In genomic region chr4:133719791-133720190, GRCm38 (mm10) we compare ENCODE assay signal across 24 mouse cellular contexts.
"Had no signal": no experiment of that assay in that cellular context is flagged by ENCODE, and none has a peak within 500 bp of the region (broad histone marks: within the 10 kb centered on the region; RNA-seq: fewer than 3 reads in every experiment).

No protein-coding gene starts in this region.

- H3K27ac ChIP-seq: heart, embryonic 13.5 days; heart, embryonic 15.5 days; hindbrain, embryonic 13.5 days; hindbrain, embryonic 15.5 days; hindbrain, postnatal 0 days; limb, embryonic 13.5 days; limb, embryonic 15.5 days; liver, embryonic 12.5 days; liver, embryonic 14.5 days had no signal

- H3K4me3 ChIP-seq: heart, embryonic 13.5 days; heart, embryonic 15.5 days; hindbrain, embryonic 13.5 days; hindbrain, embryonic 15.5 days; limb, embryonic 13.5 days; limb, embryonic 15.5 days; liver, embryonic 12.5 days had no signal

- DNase-seq: gastrocnemius, postnatal 14 days; gastrocnemius, postnatal 36 days; heart, adult 18-20 months; heart, postnatal 14 days; heart, postnatal 36 days; kidney, adult 18-20 months; kidney, adult 8-10 months; kidney, postnatal 10 days; kidney, postnatal 25 days; kidney, postnatal 4 days; layer of hippocampus, adult 9-11 months; layer of hippocampus, postnatal 36 days; left cerebral cortex, postnatal 4 days had no signal

- H3K9me3 ChIP-seq: heart, embryonic 13.5 days; heart, embryonic 15.5 days; hindbrain, embryonic 13.5 days; hindbrain, embryonic 15.5 days; limb, embryonic 13.5 days; limb, embryonic 15.5 days; liver, embryonic 12.5 days had no signal

- H3K27me3 ChIP-seq: heart, embryonic 13.5 days; heart, embryonic 15.5 days; hindbrain, embryonic 13.5 days; hindbrain, embryonic 15.5 days; limb, embryonic 13.5 days; limb, embryonic 15.5 days; liver, embryonic 12.5 days had no signal

- H3K4me2 ChIP-seq: heart, embryonic 11.5 days; heart, embryonic 13.5 days; heart, embryonic 15.5 days; hindbrain, embryonic 13.5 days; hindbrain, embryonic 15.5 days; limb, embryonic 13.5 days; limb, embryonic 15.5 days; liver, embryonic 12.5 days had no signal

- ATAC-seq: hindbrain, postnatal 0 days; intestine, embryonic 16.5 days; liver, embryonic 12.5 days had no signal

- H3K4me1 ChIP-seq: hindbrain, embryonic 13.5 days; limb, embryonic 13.5 days; limb, embryonic 15.5 days had no signal

- H3K9ac ChIP-seq: heart, embryonic 13.5 days; heart, embryonic 15.5 days; hindbrain, embryonic 15.5 days; limb, embryonic 13.5 days; limb, embryonic 15.5 days; liver, embryonic 12.5 days; liver, embryonic 14.5 days had no signal
